Mouse (Mus musculus): ENCODE measurements at regions not wholly inside any gene's neighbourhood (a gene's known extent, or its start where the extent isn't known, plus 50 kb on each side); places are given as distances from the start of the nearest gene placed in this dataset.

- no peak for DNase-seq (ENCODE audit: low read depth, low spot score)
Observed at GRCm38 (mm10) chr1:129219098-129219497, 54.0 kb upstream of the Thsd7b start.

GRCm38 (mm10) chr1:129208806-129209205 lies 64.3 kb upstream of the Thsd7b start:
- no peak for DNase-seq (ENCODE audit: low read depth, low spot score)

GRCm38 (mm10) chr1:129208406-129208805 lies 64.7 kb upstream of the Thsd7b start:
- peak; percentile 31 for DNase-seq (ENCODE audit: low read depth, low spot score)

DNA sequence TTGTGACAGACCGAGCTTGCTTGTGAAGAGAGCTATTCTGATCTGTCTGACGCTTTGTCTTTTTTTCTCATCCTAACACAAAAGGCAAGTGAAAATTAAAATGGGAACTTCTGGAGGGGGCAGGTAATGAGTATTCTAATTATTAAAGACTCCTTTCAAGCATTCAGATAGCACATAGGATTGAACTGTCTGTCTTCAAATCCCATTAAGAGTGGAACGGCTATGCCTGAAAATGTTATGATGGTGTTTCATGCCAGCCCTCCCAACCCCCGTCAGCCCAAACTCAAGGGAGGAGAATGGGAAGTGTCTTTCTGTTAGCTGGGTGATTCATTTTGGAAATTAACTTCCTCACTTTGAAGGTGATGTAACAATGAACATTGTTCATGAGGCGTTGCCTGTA lies 65.4 kb upstream of the Thsd7b start:
- no peak for DNase-seq (ENCODE audit: low read depth, low spot score)

DNA sequence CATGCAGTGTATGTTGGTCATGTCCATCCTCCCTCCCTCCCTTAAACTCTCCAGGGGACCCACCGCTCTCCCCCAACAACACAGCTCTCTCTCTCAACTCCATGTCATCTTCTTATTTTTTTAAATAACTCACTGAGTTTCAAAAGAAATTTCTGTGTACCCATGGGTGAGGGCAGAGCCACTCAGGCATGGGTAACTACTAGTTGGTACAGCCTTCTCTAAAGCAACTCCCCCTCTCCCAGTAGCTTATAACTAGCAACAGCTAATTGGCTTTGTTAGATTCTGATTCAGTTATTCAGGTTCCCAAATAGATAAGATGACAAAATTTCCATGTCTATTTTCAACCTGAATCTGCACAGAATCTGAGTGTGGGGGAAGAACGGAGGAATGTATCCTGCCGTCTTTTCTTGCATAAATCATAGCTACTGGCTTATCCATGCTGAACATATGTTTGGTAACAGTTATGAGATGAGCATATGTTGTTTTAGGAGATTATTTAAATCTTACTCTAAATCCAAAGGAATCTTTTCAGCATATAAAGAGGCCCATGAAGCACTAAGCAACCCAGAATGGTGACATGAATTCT lies 92.8 kb upstream of the Thsd7b start:
- DNase-seq (ENCODE audit: low read depth, low spot score) = peak; percentile 85

GRCm38 (mm10) chr1:129169936-129170335 lies 103.2 kb upstream of the Thsd7b start:
- DNase-seq (ENCODE audit: low read depth, low spot score) = peak; percentile 72

DNA sequence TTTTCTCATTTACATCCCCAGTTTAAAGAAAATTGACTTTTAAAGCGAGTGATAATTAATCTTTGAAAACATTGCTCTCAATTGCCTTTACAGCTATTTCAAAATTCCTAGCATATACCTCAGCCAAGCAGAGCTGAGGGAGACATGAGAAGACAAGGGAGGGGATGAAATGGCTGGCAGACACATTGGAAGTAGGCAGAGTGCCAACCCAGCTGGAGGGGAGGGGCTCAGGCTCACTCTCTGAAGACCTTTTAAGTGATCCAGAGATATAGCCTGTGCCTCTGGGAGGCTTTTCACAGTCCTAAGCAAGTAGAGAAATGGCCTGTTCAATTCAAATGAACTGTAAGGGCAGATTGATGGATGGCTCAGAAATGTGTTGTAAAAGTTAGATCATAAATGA lies 122.5 kb upstream of the Thsd7b start:
- no peak for DNase-seq (ENCODE audit: low read depth, low spot score)

DNA sequence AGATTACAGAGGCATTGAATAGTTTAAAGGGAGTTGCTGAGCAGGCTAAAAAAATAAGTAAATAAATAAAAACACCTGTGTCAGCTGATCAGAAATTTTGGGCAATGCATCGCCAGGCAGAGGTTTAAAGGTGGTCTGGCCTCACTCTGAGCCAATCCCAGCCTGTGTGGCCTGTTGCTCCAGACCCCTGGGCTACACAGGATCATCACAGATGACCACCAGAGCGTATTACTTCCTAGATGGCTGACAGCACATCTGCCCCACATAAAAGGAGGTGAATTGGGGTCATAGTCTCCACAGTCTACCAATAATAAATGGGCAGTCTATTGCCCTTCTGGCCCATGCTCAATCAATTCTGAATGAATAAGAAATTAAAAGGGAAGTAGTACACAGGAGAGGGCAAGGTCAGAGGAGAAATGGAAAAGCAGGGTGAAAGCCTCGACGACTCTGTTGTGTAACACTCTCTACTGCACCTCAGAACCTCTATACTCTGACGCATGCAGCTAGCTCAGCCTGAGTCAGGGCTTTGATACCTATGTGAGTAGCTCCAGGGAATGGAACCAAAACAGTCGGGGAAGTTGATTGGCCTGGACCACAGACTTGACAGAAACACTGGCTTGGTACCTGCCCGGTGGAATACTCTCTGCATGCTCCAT lies 124.2 kb upstream of the Thsd7b start:
- no peak for DNase-seq (ENCODE audit: low read depth, low spot score)

GRCm38 (mm10) chr1:129146395-129147094 lies 126.6 kb upstream of the Thsd7b start:
- no peak for DNase-seq (ENCODE audit: low read depth, low spot score)

DNA sequence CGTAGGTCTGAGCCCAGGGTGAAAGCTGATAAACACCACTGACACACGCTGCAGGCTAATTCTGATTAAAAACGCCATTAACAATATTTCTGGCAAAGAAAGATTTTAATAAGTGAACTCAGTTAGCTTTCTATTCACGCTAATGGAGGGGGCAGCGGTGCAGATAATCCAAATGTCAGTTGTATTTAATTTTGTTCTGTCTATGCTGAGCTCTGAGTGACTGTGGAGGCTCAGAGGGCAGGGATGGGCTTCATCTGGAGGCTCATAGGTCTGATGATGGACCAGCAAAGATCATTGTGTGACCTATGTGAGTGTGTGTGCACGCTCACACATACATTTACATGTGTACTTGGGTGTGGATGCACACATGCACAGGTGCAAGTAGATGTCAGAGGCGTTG lies 134.3 kb upstream of the Thsd7b start:
- no peak for DNase-seq (ENCODE audit: low read depth, low spot score)

- DNase-seq (ENCODE audit: low read depth, low spot score) = no peak
Observed at GRCm38 (mm10) chr1:129106961-129107557, 166.0 kb upstream of the Thsd7b start.

DNA sequence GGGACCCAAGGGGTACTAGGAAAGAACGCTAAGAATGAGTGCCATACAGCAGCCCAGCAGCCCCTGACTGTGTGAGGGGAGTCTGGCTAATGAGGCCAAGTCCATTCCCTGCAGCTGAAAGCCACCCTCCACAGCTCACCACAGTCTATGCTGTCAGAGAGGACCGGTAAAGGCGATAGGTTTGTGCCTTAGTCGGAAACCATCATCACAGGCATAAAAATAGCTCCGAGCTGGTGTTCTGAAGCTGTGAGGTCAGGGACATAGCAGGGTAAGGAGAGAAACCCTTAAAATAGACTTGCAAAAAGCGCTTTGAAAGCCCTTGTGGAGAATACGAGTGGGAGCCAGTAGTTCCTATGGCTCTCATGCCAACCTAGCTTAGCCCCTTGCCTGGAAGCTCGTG lies 172.1 kb upstream of the Thsd7b start:
- no peak for DNase-seq (ENCODE audit: low read depth, low spot score)

DNA sequence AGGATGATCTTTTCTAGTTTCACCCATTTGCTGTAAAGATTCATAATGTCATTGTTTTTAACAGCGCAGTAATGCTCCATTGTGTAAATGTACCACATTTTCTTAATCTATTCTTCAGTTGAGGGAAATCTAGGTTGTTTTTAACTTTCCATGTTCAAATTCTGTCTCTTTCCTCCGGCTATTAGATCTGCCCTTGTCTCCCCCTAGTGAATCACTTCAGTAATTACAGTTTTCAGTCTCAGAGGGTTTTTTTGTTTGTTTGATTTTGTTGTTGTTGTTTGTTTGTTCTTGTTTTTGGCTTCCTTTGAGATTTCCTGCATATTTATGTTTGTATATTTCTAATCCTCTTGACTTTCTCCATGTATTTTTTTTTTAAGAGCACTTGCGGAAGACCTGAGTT lies 194.8 kb upstream of the Thsd7b start:
- no peak for DNase-seq (ENCODE audit: low read depth, low spot score)

DNA sequence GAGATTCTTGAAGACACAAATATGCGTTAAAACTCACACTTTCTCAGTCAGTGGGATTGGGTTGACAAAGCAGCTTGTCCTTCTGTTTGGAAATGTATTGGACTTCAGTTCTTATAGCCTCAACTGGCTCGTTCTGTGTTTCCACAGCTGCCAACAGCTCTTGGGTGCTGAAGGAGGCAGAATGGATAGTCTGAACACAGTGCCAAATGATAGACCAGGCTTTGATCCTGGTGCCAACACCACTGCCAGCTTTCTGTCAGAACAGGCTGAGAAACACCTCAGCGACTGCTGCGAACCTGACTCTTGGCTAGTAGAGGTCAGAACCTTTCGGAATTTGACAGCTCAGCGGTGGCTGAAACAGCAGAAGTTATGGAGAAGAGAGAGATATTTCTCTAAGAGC lies 215.9 kb upstream of the Thsd7b start:
- no peak for DNase-seq (ENCODE audit: low read depth, low spot score)

DNA sequence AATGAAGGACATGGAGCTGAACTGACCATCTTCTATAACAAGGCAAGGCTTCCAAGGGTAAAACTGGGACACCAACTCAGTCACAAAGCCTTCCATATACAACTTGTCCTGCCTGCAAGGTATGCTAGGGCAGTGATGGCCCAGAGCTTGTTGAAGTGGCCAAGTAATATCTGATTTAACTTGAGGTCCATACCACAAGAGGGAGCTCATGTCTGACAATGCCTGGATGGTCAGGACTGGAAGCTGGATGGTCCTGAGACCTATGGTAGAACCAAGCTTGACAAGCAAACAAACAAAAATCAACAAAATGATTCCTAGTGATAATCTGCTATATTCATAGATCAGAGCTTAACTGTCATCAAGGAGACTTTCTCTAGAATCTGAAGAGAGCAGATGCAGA lies 217.8 kb upstream of the Thsd7b start:
- DNase-seq (ENCODE audit: low read depth, low spot score) = no peak

GRCm38 (mm10) chr1:129033707-129034106 lies 239.4 kb upstream of the Thsd7b start:
- DNase-seq (ENCODE audit: low read depth, low spot score) = no peak

GRCm38 (mm10) chr1:129005899-129006298 lies 267.2 kb upstream of the Thsd7b start:
- DNase-seq (ENCODE audit: low read depth, low spot score) = no peak

GRCm38 (mm10) chr1:129002286-129002685 lies 270.8 kb upstream of the Thsd7b start:
- no peak for DNase-seq (ENCODE audit: low read depth, low spot score)

DNA sequence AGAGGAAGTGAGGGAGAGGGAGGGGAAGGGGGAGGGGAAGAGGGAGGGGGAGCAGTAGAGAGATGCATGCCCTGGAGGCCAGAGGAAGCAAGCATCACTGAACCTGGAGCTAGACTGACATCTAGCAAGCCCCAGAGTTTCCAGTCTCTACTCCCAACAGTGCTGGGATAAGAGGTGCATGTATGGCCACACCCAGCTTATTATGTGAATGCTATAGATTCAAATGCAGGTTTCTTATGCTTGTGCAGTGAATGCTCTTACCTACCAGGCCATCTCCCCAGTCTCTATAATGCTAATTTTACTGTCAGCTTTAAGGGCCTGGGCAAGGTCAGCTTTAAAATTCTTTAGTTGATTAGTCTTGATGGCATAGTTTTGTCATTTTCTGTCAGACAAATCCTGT lies 271.3 kb upstream of the Thsd7b start:
- DNase-seq (ENCODE audit: low read depth, low spot score) = no peak

DNA sequence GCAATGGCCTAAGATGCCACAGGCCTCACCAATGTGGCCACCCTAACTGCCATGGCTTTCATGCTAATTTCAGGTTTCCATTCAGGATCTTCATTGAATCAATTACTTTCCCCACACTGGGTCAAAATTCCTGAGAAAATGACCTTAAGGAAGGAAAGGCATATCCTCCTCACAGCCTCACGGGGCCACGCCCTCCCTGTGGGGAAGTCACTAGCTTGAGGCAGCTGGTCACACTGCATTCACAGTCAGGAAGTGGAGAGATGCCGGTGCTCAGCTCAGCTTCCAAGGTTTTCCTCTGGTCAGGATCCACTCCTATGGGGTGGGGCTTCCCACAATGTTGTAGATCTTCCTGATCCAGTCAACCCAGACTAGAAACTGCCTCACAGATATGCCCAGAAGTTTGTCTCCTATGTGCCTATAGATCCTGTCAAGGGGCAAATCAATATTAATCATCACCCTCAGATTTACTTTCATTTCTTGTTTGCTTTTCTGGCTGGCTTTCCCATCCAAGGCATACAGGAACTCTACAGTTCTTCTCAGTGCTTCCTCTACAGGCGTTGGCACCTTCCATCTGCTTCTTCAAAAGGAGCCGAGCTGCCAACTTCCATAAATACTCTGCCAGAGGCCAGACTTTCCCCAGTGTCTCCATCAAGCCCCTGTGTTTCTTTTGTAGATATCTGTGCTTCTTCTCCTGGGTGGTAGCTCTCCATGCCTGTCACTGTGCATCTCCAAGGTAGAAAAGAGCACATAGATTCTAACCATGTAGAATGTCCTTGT lies 273.2 kb upstream of the Thsd7b start:
- peak; percentile 21 for DNase-seq (ENCODE audit: low read depth, low spot score)

- no peak for DNase-seq (ENCODE audit: low read depth, low spot score)
Observed at GRCm38 (mm10) chr1:128994655-128995054, 278.4 kb upstream of the Thsd7b start.

GRCm38 (mm10) chr1:128983411-128983810 lies 289.7 kb upstream of the Thsd7b start:
- DNase-seq (ENCODE audit: low read depth, low spot score) = no peak
